Mouse (Mus musculus) lung, adult 2 months (tissue): ENCODE data around the gene Spon1.

Source experiments
- CTCF ChIP-seq: fragments of 200-500 bp; IDR thresholded peaks from 2 replicates; pipeline ENCODE4 v1.5.1; 2011; ENCODE audit warnings: mild to moderate bottlenecking, low read length, control low read depth; ENCODE audit not compliant: insufficient read depth
- POLR2A ChIP-seq: fragments of 200-500 bp; IDR thresholded peaks from 2 replicates; pipeline ENCODE4 v1.6.1; 2011; ENCODE audit warnings: low read depth, mild to moderate bottlenecking, control low read depth, low read length, borderline replicate concordance; ENCODE audit errors: extremely low read depth

DNA sequence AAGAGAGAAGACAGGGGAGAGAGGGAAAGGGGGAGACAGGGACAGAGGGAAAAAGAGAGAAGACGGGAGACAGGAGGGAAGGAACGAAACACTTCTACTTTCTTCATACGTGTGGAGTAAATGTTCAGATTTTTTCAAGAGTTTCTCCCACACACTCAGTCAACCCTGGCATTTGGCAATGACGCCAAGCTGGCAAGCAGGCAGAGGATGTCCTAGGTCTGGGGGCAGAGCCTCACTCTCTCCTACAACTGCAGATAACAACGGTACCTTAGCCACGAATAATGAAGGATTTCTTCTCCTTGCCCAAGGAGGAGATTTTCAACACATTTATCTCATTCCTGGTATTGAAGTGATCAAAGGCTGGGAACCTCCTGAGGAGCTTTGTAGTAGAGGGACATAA lies 321.5 kb downstream of the Spon1 start:
- TF ChIP-seq CTCF (no peak), POLR2A (no peak)
